In the genomic region with DNA sequence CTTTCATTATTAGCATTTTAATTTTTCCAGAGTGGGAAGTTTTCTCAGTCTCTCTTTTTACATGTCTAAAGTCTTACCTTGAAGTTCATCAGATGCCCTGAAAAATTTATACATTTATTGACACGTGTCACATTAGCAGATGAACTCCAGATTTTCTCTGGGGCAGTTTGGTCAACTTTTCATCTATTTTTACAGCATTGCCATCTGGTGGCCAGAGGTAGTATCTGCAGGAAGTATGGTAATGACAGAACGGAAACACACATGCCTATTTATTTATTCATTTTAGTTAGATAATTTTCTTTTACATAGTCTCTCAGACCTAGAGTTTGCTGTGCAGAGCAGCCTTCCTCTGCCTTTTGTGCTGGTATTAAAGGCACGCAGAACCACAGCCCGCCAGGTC, we compare ENCODE assay signal across 8 mouse cellular contexts. TPM values are rescaled to one million over a fixed set of nuclear protein-coding genes. Genes with fewer than 3 reads are reported as not detected.
DNase-seq lines count a peak whose midpoint lies in the region; ATAC-seq and TF ChIP-seq lines count a peak whose summit lies in the region.

No protein-coding gene starts in this region.

- no peak for TF ChIP-seq EP300 in lung, postnatal 0 days (IDR thresholded peaks at IDR 0.05)

- no peak for ATAC-seq in lung, postnatal 0 days

- no peak overlapping the region for H3K4me2 ChIP-seq in lung, postnatal 0 days (replicated peaks; ENCODE audit: low read depth, low read length)

- TF ChIP-seq CTCF in lung, postnatal 0 days (IDR thresholded peaks at IDR 0.05) = peak; percentile 69

- no peaks in the 10 kb centered on the region for H3K36me3 ChIP-seq in heart, embryonic 10.5 days
- no peaks in the 10 kb centered on the region for H3K36me3 ChIP-seq in lung, postnatal 0 days (ENCODE audit: insufficient read depth, low read length)

- peaks cover 3% of the 10 kb centered on the region; the same call in 1 of the 2 replicates for H3K9me3 ChIP-seq in heart, embryonic 10.5 days
- no peaks in the 10 kb centered on the region for H3K9me3 ChIP-seq in lung, postnatal 0 days (ENCODE audit: low read length)

- no peaks in the 10 kb centered on the region for H3K4me1 ChIP-seq in heart, embryonic 10.5 days
- H3K4me1 ChIP-seq in lung, postnatal 0 days (ENCODE audit: insufficient read depth, low read depth, low read length) = no peaks in the 10 kb centered on the region

- H3K9ac ChIP-seq in lung, postnatal 0 days (replicated peaks; ENCODE audit: low read depth) = no peak overlapping the region

- no peaks in the 10 kb centered on the region for H3K27me3 ChIP-seq in heart, embryonic 10.5 days (ENCODE audit: insufficient read depth, poor library complexity, severe bottlenecking)
- no peaks in the 10 kb centered on the region for H3K27me3 ChIP-seq in lung, postnatal 0 days (replicated peaks; ENCODE audit: insufficient read depth, low read length)

- no peak overlapping the region for H3K27ac ChIP-seq in heart, embryonic 10.5 days
- no peak overlapping the region for H3K27ac ChIP-seq in lung, postnatal 0 days (ENCODE audit: low read length)

- no peak overlapping the region for H3K4me3 ChIP-seq in heart, embryonic 10.5 days
- H3K4me3 ChIP-seq in lung, postnatal 0 days (ENCODE audit: low read depth, low read length) = no peak overlapping the region

- 29% methylated on average over 4 of the region's 4 CpGs for WGBS in heart, embryonic 10.5 days
- WGBS in lung, postnatal 0 days = 29% methylated on average over 4 of the region's 4 CpGs

- DNase-seq in heart, adult 11 months = peak; percentile 86
- no peak for DNase-seq in heart, embryonic 10.5 days (ENCODE audit: low spot score)
- peak; percentile 8 to 26 for DNase-seq in right cerebral cortex, adult 2 months (ENCODE audit: low spot score in 2 of 2)
- no peak for DNase-seq in right cerebral cortex, postnatal 10 days (ENCODE audit: low spot score in 2 of 2)
- peak; percentile 1 for DNase-seq in embryo, embryonic 11.5 days (ENCODE audit: low read depth, low spot score)
- peak; percentile 50 for DNase-seq in lung, postnatal 0 days (ENCODE audit: low spot score)
- no peak for DNase-seq in urinary bladder, adult 18-20 months (ENCODE audit: low spot score in 2 of 2)
- no peak for DNase-seq in urinary bladder, postnatal 4 days (ENCODE audit: low spot score in 2 of 2)

RNA-seq across cellular contexts. Expression of a gene that starts 58.4 kb away (rescaled TPM):
- polyA plus RNA-seq in heart, embryonic 10.5 days (2016; fragmentation: Nextera tagmentation; extraction: Ambion mirVana) = 0.05 and 0.15 TPM in 2 replicates
- polyA plus RNA-seq in lung, postnatal 0 days (2015; fragmentation: Nextera tagmentation; extraction: Ambion mirVana) = 1.1 and 1.4 TPM in 2 replicates

Comparison
In these comparisons a context has a peak if more than half of its experiments do, and no peak if none do; other contexts are left out.
1. DNase-seq: peak in heart, adult 11 months (single experiment), right cerebral cortex, adult 2 months (2 of 2), embryo, embryonic 11.5 days (single experiment) and lung, postnatal 0 days (single experiment); none in heart, embryonic 10.5 days (single experiment), right cerebral cortex, postnatal 10 days (0 of 2), urinary bladder, adult 18-20 months (0 of 2) and urinary bladder, postnatal 4 days (0 of 2).